Mouse (Mus musculus) embryonic stem cell, embryonic (primary cell): ENCODE data around the gene Chtop.

Source experiments
- CTCF ChIA-PET, 4 experiments: fragments of 300-600 bp in 2 of 4; fragments of 350-600 bp in 2 of 4; sonication (Branson Sonifier 250); formaldehyde crosslinking; loops; one replicate each; lab custom pipeline; 2022; ENCODE audit warnings: inconsistent platforms in 2 of 4; lab: Charles Lee
- POLR2A ChIA-PET, 4 experiments: fragments of 300-600 bp in 2 of 4; fragments of 350-600 bp in 2 of 4; sonication (Branson Sonifier 250); formaldehyde crosslinking; loops; one replicate each; lab custom pipeline; 2022; ENCODE audit warnings: antibody characterized with exemption in 4 of 4, inconsistent platforms in 1 of 4; lab: Charles Lee

The Chtop gene

DNA sequence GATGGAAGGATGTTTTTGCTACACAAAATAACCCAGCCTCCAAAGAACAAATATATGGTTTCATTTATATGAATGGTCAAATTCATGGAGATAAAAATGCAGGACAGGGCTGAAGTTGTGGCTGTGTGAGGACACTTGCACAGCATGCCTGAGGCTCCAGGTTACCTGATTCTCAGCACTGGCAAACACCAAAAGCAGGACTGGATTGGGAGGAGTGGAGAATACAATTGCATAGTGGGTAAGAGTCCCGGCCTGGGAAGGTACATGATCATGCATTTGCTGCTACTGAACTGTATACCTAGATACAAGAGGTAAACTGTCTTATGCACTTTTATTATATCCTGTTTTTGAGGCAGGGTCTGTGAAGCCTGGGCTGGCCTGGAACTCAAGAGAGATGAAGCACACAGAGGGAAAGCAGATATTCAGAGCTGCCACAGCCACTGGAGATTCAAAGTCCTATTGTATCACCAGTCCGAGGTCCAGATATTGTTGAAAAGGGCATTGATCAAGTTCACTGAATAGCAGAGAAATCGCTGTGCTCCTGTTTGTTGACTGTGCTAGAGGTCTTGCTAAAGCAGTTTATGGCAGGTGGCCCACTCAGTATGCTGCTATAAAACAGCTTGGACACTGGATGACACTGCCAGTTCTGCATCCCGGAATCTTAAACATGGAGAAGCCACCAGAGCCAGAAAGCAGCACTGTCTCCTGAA lies 15.3 kb downstream of the Chtop start:
- ChIA-PET CTCF (no interaction called here), POLR2A (interaction anchor here in 3 of 4 experiments (0.9 to 19.9 kb wide), 17 partner anchors 8 to 247 kb away, joined by 3 to 802 read pairs (median 4); partner anchors contain the start of genes Chtop (in 3 of the 3), S100a1 (in 1 of the 3), S100a13 (in 1 of the 3) and S100a14 (in 1 of the 3))

- ChIA-PET POLR2A (interaction anchor here (0.6 to 19.9 kb wide), 63 partner anchors 9 to 280 kb away, joined by 3 to 802 read pairs (median 5); partner anchors contain the start of genes Chtop (in 3 of the 4), S100a14 (in 2 of the 4), Slc27a3 (in 2 of the 4) and Ilf2 (in 1 of the 4)), CTCF (interaction anchor here (0.5 to 3.1 kb wide), 47 partner anchors 9 to 751 kb away, joined by 3 to 33 read pairs (median 4); partner anchors contain the start of genes S100a7a (in 3 of the 4), S100a16 (in 1 of the 4), S100a3 (in 1 of the 4) and Slc27a3 (in 1 of the 4))
These were observed 17.9 kb downstream of the Chtop start for GRCm38 (mm10) chr3:90491350-90491749.

GRCm38 (mm10) chr3:90490696-90491256 lies 18.5 kb downstream of the Chtop start, which contains the start of gene Snapin:
Gene Snapin (minus strand): TSS chr3:90491033.
- POLR2A ChIA-PET: interaction anchor here (0.6 to 19.9 kb wide), 70 partner anchors 9 to 279 kb away, joined by 3 to 802 read pairs (median 4); partner anchors contain the start of genes Chtop (in 3 of the 4), S100a14 (in 2 of the 4), Slc27a3 (in 2 of the 4) and Gatad2b (in 1 of the 4)
- CTCF ChIA-PET: interaction anchor here (0.5 to 3.1 kb wide), 51 partner anchors 9 to 752 kb away, joined by 3 to 33 read pairs (median 4); partner anchors contain the start of genes S100a7a (in 3 of the 4), S100a16 (in 1 of the 4), S100a3 (in 1 of the 4) and Slc27a3 (in 1 of the 4)

DNA sequence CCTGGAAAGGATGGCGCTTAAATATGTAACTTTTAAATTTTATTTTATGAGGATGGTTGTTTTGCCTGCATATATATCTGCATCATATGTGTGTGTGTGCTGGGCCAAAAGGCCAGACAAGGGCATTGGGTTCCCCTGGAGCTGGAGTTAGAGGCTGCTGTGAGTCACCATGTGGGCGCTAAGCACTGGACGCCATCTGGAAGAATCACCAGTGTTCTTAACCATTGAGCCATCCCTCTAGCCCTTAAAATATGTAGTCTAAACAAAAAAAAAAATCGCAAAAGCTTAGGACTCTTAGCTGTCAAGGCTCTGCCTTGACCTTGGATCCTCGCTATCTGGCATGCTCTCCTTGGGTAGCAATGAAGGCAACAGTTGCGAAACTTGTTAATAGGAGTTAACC lies 20.7 kb downstream of the Chtop start:
- ChIA-PET CTCF (interaction anchor here in 1 of 4 experiments (0.7 to 1.4 kb wide), 2 partner anchors 76 to 222 kb away, joined by 3 to 4 read pairs; no protein-coding TSS in a partner anchor), POLR2A (interaction anchor here in 3 of 4 experiments (0.5 to 19.9 kb wide), 8 partner anchors 10 to 241 kb away, joined by 3 to 802 read pairs (median 11); partner anchors contain the start of genes Chtop (in 1 of the 3), S100a1 (in 1 of the 3), S100a13 (in 1 of the 3) and Slc27a3 (in 1 of the 3))

DNA sequence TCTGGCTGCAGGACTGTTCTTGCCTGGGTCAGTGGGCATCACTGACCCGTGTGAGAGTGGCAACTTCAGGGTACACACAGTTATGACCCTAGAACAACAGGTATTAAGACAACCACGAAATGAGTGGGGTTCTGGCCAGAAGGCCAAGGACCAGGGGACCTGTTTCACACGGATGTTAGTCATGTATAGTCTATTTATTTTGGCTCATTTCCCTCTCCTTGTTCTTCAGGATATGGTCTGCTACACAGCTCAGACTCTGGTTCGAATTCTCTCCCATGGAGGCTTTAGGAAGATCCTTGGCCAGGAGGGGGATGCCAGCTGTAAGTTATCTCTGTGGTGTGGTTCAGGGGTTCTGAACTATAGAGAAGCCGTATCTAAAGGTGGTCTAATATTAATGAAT lies 22.3 kb downstream of the Chtop start:
- POLR2A ChIA-PET: interaction anchor here (0.5 to 19.9 kb wide), 9 partner anchors 9 to 114 kb away, joined by 3 to 802 read pairs (median 6); partner anchors contain the start of genes Chtop (in 1 of the 4), S100a1 (in 1 of the 4) and S100a13 (in 1 of the 4)
- CTCF ChIA-PET: interaction anchor here in 2 of 4 experiments (0.6 to 1.4 kb wide), 2 partner anchors 74 to 135 kb away, joined by 3 to 4 read pairs; no protein-coding TSS in a partner anchor

DNA sequence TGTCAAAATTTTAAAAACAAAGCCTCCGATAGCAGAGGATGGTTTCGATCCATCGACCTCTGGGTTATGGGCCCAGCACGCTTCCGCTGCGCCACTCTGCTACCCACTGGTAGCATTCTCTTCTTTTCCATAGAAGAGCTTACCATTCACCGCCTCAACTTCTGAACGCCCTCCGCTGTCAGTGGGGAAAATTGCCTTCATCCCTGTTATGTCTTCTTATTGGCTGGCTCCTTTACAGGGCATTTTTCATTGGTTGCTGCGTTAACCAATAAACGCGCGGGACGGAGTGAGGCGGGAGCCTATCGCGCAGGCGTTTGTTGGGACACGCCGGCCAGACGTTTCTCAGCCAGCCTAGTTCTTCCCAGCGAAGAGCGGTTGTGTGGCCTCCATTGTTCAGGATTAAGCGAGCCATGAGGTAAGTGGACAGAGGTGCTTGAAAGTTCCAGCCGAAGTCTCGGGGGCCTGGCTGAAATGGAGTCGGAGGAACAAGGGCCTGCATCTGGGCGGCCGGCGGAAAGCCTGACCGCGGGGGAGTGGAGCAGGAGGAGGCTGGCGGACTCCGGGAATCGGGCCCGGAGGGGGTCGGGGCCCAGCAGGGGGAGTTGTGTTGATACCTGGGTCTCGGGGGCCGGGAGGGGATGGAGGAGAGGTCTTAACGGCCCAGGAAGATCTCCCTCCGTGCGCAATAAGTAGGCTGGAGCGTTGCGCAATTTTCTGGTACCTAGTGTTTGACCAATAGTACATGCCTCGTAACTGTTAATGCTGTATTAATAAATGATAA lies 33.3 kb downstream of the Chtop start, which contains the start of gene Ilf2:
Gene Ilf2 (plus strand): TSS at position 296 of the 781 bp plus-strand sequence.
- POLR2A ChIA-PET: interaction anchor here (0.6 to 1.6 kb wide), 32 partner anchors 8 to 228 kb away, joined by 3 to 9 read pairs (median 4); partner anchors contain the start of genes Snapin (in 2 of the 4), S100a14 (in 1 of the 4) and Slc39a1 (in 1 of the 4)
- CTCF ChIA-PET: interaction anchor here in 3 of 4 experiments (0.7 to 0.9 kb wide), 6 partner anchors 15 to 177 kb away, joined by 3 to 7 read pairs (median 4); partner anchors contain the start of gene Snapin (in 1 of the 3)

- CTCF ChIA-PET: interaction anchor here in 3 of 4 experiments (0.7 to 0.9 kb wide), 8 partner anchors 15 to 219 kb away, joined by 3 to 7 read pairs (median 5); partner anchors contain the start of gene Snapin (in 1 of the 3)
- POLR2A ChIA-PET: interaction anchor here (0.6 to 1.6 kb wide), 34 partner anchors 9 to 254 kb away, joined by 3 to 9 read pairs (median 4); partner anchors contain the start of genes Snapin (in 2 of the 4), S100a14 (in 1 of the 4) and Slc39a1 (in 1 of the 4)
These were observed 34.0 kb downstream of the Chtop start for GRCm38 (mm10) chr3:90475151-90475830.

DNA sequence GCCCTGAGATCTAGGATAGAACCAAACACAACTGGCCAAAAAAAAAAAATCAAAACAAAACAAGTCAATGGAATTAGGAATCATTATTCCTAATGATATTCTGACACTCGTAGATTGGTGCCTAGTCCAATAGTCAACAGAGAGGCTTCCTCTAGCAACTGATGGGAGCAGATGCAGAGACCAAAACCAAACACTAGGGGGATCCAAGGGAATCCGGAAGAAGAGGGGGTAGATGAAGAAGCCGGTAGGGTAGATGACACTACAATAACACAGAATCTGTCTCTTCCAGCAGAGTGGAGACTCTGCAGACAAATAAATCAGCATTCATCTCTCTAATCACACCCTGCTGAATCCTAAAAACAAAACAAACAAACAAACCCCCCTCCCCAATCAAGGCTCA lies 37.1 kb downstream of the Chtop start:
- ChIA-PET CTCF (interaction anchor here in 1 of 4 experiments (0.9 kb wide), 1 partner anchor 8 kb away, joined by 3 read pairs; no protein-coding TSS in a partner anchor), POLR2A (interaction anchor here in 2 of 4 experiments (0.6 to 1.0 kb wide), 2 partner anchors 18 to 41 kb away, joined by 3 read pairs; partner anchors contain the start of gene Snapin (in 1 of the 2))

DNA sequence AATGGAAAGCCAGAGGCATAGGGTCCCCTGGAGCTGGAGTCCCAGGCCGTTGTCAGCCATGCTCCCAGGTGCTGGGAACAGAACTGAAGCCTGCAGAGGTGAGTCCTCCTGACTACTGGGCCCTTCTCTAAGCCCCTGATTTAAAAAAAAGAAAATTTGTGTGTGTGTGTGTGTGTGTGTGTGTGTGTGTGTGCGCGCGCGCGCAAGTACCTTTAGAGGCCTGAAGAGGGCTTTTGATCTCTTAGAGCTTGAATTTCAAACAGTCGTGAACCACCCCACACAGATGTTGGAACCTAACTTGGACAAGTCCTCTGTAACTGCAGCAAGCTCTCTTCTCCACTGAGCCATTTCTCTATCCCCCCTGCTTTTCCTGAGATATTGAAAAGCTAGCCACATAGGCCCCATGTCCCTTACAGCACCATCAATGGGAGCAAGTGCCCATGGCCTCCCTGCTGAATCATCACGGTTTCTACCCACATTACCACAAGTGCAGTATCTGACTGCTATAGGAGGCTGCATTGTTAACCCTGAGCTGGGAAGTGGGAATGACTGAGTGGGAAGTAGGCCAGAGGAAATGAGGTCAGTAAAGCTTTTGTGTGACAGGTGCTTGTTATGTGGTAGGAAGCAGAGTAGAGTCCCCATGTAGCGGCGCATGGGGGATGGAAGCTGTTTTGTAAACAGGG lies 41.5 kb downstream of the Chtop start:
- CTCF ChIA-PET: interaction anchor here (0.5 to 5.1 kb wide), 25 partner anchors 10 to 1444 kb away, joined by 3 to 47 read pairs (median 4); partner anchors contain the start of gene Slc27a3 (in 1 of the 4)
- POLR2A ChIA-PET: interaction anchor here (0.6 to 4.8 kb wide), 27 partner anchors 11 to 175 kb away, joined by 3 to 33 read pairs (median 5); partner anchors contain the start of genes Chtop (in 2 of the 4), Slc27a3 (in 2 of the 4), Snapin (in 2 of the 4) and Gatad2b (in 1 of the 4)

DNA sequence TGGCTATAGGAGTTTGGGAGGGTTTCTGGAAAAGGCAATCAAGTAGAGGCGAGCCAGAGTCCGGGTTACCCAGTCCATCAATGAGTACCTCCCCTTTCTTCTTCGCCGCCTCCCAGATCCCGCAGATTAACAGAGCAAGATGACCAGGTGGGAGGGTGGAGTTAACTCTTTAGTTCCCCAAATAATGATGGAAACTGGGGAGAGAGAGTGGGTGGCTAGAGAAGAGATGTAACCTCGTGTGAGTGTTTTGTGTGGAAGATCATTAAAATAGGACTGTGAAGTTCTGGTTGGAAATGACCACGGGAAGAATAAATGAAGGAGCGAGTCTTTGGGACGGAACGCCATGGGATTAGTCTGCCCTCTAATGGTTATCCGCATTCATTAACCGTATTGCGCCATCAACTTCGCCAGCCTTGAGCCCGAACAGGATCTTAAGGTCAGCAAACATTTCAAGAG lies 43.0 kb downstream of the Chtop start:
- POLR2A ChIA-PET: interaction anchor here (0.6 to 4.8 kb wide), 25 partner anchors 8 to 350 kb away, joined by 3 to 33 read pairs (median 4); partner anchors contain the start of genes Snapin (in 2 of the 4), Chtop (in 1 of the 4), Ints3 (in 1 of the 4) and Slc27a3 (in 1 of the 4)
- CTCF ChIA-PET: interaction anchor here (0.6 to 5.1 kb wide), 20 partner anchors 11 to 250 kb away, joined by 3 to 47 read pairs (median 4); partner anchors contain the start of gene Slc39a1 (in 1 of the 4)

DNA sequence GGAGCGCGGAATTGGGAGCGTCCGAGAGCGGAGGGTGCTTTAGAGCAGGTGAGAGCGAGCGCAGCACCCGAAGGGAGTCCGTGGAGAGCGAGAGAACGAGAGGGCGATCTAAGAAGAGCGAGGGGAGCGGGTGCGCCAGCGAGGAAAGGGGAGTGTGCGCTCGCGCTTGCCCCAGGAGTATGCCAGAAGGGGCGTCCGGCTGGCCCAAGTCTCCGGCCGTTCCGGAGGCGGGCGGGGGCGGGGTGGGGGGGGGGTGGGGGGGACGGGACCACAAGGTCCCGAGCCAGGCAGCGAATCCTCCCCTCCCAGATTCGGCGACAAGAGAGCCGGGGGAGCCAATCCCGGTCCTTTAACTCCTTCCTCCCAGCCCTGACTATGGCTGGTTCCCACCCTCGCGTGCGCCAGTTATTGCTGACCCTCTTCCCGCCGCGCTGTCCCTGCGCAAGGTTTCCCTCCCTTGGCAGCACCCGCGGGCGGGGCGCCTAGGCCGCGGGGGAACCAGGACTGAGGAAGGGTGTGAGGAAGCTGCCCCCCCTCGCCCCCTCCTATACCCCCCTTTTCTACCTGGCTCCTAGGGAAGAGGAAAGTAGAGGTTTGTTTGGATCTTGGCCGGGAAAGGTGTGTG lies 43.5 kb downstream of the Chtop start, which contains the start of gene Npr1:
Gene Npr1 (minus strand): TSS at position 181 of the 625 bp plus-strand sequence.
- ChIA-PET POLR2A (interaction anchor here in 3 of 4 experiments (1.0 to 4.8 kb wide), 18 partner anchors 10 to 103 kb away, joined by 3 to 33 read pairs (median 6); partner anchors contain the start of genes Ints3 (in 1 of the 3) and Slc27a3 (in 1 of the 3)), CTCF (interaction anchor here in 3 of 4 experiments (1.1 to 5.1 kb wide), 5 partner anchors 53 to 92 kb away, joined by 3 to 47 read pairs (median 13); no protein-coding TSS in a partner anchor)

DNA sequence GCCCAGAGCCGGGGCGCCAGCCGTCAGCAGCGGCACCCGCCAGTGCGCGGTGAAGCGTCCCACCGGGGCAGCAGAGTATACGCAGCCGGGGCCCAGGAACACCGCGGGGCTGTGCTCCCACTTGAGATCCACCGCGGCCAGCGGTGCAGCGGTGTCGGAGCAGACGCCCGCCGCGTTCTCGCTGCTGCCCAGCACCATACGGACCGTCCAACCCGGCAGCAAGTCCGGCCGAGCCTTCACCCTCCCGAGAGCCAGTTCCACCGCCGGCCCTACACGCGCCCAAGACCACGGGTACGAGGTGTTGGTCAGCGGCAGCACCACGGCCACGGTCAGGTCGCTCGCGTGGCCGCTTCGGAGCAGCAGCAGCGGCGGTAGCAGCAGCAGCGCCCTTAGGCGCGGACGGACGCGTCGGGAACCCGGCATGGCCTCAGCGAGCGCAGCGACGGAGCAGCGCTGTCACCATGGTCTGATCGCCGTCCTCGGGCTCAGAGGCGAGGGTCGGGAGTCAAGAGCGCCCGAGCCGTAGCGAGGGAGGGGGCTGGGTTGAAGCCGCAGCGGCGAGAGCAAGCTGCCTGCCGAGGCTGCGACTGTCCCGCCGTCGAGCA lies 44.1 kb downstream of the Chtop start:
- POLR2A ChIA-PET: interaction anchor here in 3 of 4 experiments (0.6 to 4.8 kb wide), 16 partner anchors 9 to 120 kb away, joined by 3 to 33 read pairs (median 6); partner anchors contain the start of genes Ilf2 (in 1 of the 3), Ints3 (in 1 of the 3) and Snapin (in 1 of the 3)
- CTCF ChIA-PET: interaction anchor here in 3 of 4 experiments (0.6 to 5.1 kb wide), 6 partner anchors 23 to 92 kb away, joined by 3 to 47 read pairs (median 6); no protein-coding TSS in a partner anchor

DNA sequence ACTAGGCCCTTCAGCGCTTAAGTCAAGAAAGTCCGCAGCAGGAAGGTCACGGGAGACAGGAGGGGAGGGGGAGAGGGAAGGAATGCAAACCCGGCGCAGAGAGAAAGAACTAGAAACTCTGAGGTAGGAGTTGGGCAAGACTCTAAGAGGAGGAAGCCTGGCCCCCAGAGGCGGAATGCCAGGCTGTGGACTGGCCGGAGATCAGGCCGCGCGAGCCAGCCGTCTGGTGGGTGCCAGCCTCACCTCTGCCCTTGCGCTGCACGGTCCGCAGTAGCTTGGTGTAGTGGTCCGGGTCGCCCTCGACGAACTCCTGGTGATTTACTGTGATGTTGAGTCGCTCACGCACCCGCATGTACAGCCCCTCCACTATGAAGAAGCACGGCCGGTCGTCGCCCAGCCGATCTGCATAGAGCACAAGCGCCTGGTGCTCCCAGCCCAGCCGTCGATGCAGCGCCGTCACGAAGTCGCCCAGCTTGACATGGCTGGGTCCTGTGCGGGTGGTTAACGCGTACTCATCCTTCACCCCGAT lies 44.7 kb downstream of the Chtop start:
- POLR2A ChIA-PET: interaction anchor here in 3 of 4 experiments (0.5 to 4.8 kb wide), 24 partner anchors 8 to 287 kb away, joined by 3 to 33 read pairs (median 5); partner anchors contain the start of genes Ilf2 (in 1 of the 3), Ints3 (in 1 of the 3) and Snapin (in 1 of the 3)
- CTCF ChIA-PET: interaction anchor here (0.5 to 5.1 kb wide), 9 partner anchors 8 to 500 kb away, joined by 3 to 47 read pairs (median 4); no protein-coding TSS in a partner anchor
